Mouse (Mus musculus): ENCODE data around the gene Mrpl38. TPM values are rescaled to one million over a fixed set of nuclear protein-coding genes. Genes with fewer than 3 reads are reported as not detected.
"Not testable (repeated sequence)": the region's sequence is repeated elsewhere in the genome, so short reads cannot be mapped to it uniquely, and the experiment has no call there.

Gene Mrpl38
- polyA plus RNA-seq, 1 experiment = 61.9 TPM

DNA sequence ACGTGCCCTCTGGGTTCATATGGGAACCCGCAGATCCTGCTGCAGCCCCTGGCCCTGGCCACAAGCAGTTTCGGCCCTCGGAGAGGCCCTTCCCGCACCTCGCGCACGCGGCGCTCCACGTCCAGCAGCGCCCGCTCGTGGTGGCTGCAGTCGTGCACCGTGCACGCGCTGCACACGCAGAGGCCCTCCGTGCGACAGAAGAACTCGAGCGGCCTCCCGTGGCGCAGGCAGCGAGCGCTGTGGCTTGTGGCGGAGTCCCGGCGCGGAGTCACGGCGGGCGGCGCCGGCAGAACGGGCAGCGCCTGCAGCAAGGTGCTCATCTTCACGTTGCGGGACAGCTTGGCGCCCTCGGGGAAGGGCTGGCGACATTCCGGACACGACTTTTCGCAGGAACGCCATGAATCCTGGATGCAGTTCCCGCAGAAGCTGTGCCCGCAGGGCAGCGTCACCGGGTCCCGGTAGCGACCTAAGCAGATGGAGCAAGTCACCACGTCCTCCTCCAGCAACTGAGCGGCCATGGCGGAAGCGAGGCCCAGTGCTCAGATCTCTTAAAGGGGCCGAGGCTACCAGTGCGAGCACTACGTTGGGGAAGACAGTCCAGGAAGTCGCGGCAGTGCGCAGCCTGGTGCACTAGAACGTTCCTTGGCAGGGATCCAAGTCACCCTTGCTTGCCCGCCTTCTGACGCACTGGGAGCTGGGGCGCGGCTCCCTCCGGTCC lies 8.0 kb downstream of the Mrpl38 start, which contains the start of gene Trim65:
Gene Trim65, minus strand, starts transcription at position 641 of the 718 bp plus-strand sequence.
- peak within 1 kb of the TSS; percentile 72 for H3K27ac ChIP-seq (ENCODE audit: insufficient read depth, low read length)
- H3K27me3 ChIP-seq (ENCODE audit: control insufficient read depth, insufficient read depth, low read length) = no peaks in the 10 kb centered on the region
- peak within 1 kb of the TSS; percentile 61 for H3K4me3 ChIP-seq (replicated peaks; ENCODE audit: insufficient read depth, low read depth, low read length)
- WGBS = under 1% methylated on average over 69 of the region's 69 CpGs
- peak; percentile 87 for DNase-seq
- peaks cover 21% of the 10 kb centered on the region for H3K4me1 ChIP-seq (ENCODE audit: control insufficient read depth, insufficient read depth, low read length)
- TF ChIP-seq CTCF (IDR thresholded peaks at IDR 0.05; ENCODE audit: borderline replicate concordance, insufficient read depth, low read depth, low read length) (peak; percentile 69), POLR2A (IDR thresholded peaks at IDR 0.05; ENCODE audit: borderline replicate concordance, insufficient read depth, low read length) (peak; percentile 32; the same call in 1 of the 2 replicates)

GRCm38 (mm10) chr11:116129993-116130487 lies 8.6 kb downstream of the Mrpl38 start:
- Histone ChIP-seq H3K27ac (ENCODE audit: insufficient read depth, low read length) (peak overlapping the region; percentile 72), H3K4me1 (ENCODE audit: control insufficient read depth, insufficient read depth, low read length) (peaks cover 21% of the 10 kb centered on the region), H3K27me3 (ENCODE audit: control insufficient read depth, insufficient read depth, low read length) (no peaks in the 10 kb centered on the region), H3K4me3 (replicated peaks; ENCODE audit: insufficient read depth, low read depth, low read length) (peak overlapping the region; percentile 61)
- WGBS = 29% methylated on average over 8 of the region's 8 CpGs
- DNase-seq = no peak
- TF ChIP-seq POLR2A (IDR thresholded peaks at IDR 0.05; ENCODE audit: borderline replicate concordance, insufficient read depth, low read length) (no peak), CTCF (IDR thresholded peaks at IDR 0.05; ENCODE audit: borderline replicate concordance, insufficient read depth, low read depth, low read length) (no peak)

GRCm38 (mm10) chr11:116129091-116129790 lies 9.4 kb downstream of the Mrpl38 start:
- 73% methylated on average over 9 of the region's 9 CpGs for WGBS
- Histone ChIP-seq H3K27me3 (ENCODE audit: control insufficient read depth, insufficient read depth, low read length) (no peaks in the 10 kb centered on the region), H3K27ac (ENCODE audit: insufficient read depth, low read length) (no peak overlapping the region), H3K4me3 (replicated peaks; ENCODE audit: insufficient read depth, low read depth, low read length) (no peak overlapping the region), H3K4me1 (ENCODE audit: control insufficient read depth, insufficient read depth, low read length) (peaks cover 21% of the 10 kb centered on the region)
- TF ChIP-seq CTCF (IDR thresholded peaks at IDR 0.05; ENCODE audit: borderline replicate concordance, insufficient read depth, low read depth, low read length) (no peak), POLR2A (IDR thresholded peaks at IDR 0.05; ENCODE audit: borderline replicate concordance, insufficient read depth, low read length) (no peak)
- DNase-seq = peak; percentile 9 to 26

DNA sequence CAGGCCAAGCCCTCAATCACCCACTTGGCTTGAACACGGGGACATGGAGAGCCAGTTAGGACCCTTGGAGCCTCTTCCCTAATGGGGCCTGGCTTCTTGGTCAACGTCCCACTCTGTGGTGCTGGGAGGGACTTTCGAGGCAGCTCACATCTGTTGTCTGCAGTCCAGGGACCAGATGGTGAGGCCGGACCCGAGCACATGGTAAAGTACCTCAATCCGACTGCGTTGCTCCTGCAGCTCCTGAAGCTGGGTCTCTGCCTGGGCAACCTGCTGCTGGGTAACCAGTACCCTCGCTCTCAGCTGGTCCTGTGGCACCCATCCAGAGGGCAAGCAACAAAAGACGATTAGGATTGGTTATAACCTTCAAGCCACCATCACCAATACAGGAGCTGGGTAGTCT lies 10.7 kb downstream of the Mrpl38 start:
- 19% methylated on average over 9 of the region's 9 CpGs for WGBS
- TF ChIP-seq POLR2A (IDR thresholded peaks at IDR 0.05; ENCODE audit: borderline replicate concordance, insufficient read depth, low read length) (no peak), CTCF (IDR thresholded peaks at IDR 0.05; ENCODE audit: borderline replicate concordance, insufficient read depth, low read depth, low read length) (no peak)
- H3K27ac ChIP-seq (ENCODE audit: insufficient read depth, low read length) = no peak overlapping the region
- H3K4me3 ChIP-seq (replicated peaks; ENCODE audit: insufficient read depth, low read depth, low read length) = no peak overlapping the region
- DNase-seq = peak; percentile 18 to 28
- no peaks in the 10 kb centered on the region for H3K27me3 ChIP-seq (ENCODE audit: control insufficient read depth, insufficient read depth, low read length)
- H3K4me1 ChIP-seq (ENCODE audit: control insufficient read depth, insufficient read depth, low read length) = peaks cover 18% of the 10 kb centered on the region

DNA sequence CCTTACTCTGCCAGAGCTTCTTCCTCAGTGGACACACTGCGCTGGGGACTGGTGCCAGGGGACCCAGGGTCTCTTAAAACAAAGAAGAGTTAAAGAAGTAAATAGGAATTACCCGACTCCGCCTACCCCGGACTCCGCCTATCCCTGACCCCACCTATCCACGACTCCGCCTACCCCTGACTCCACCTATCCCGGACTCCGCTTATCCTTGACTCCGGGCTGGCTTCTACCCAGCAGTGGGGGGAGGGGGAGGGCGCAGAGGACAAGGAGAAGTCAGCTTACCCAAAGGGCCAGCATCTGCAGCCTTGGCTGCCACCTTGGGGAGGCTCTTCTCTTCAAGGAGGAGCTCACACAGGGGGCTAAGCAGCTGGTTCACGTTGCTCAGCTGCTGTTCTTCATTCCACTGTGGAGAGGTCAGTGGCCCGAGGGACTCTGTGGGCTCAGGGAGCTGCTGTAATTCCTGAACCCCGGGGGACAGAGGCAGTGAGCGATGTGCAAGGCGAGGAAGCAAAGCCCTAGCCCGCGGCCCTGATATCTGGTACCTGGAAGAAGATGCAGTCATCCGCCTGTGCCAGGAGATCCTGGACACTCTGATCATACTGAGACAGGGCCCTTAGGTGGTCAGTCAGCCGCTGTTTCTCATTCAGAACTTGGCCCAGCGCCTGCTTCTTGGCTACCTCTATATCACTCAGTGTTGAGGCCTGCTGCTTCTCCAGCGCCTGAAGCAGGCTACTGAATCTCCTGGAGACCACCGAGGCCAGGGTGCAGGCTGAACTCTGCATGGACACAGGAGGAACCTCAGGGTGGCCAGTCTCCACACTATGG lies 11.3 kb downstream of the Mrpl38 start, which contains the start of gene Trim47:
Gene Trim47, minus strand, starts transcription at position 55 of the 825 bp plus-strand sequence.
- H3K27me3 ChIP-seq (ENCODE audit: control insufficient read depth, insufficient read depth, low read length) = no peaks in the 10 kb centered on the region
- H3K4me3 ChIP-seq (replicated peaks; ENCODE audit: insufficient read depth, low read depth, low read length) = no peak within 1 kb of the TSS
- peak; percentile 31 to 36 for DNase-seq
- 36% methylated on average over 23 of the region's 23 CpGs for WGBS
- peaks cover 18% of the 10 kb centered on the region for H3K4me1 ChIP-seq (ENCODE audit: control insufficient read depth, insufficient read depth, low read length)
- TF ChIP-seq CTCF (IDR thresholded peaks at IDR 0.05; ENCODE audit: borderline replicate concordance, insufficient read depth, low read depth, low read length) (no peak), POLR2A (IDR thresholded peaks at IDR 0.05; ENCODE audit: borderline replicate concordance, insufficient read depth, low read length) (no peak)
- H3K27ac ChIP-seq (ENCODE audit: insufficient read depth, low read length) = no peak within 1 kb of the TSS

GRCm38 (mm10) chr11:116126261-116126660 lies 12.4 kb downstream of the Mrpl38 start:
- WGBS = 95% methylated on average over 15 of the region's 15 CpGs
- DNase-seq = peak in 1 of 2 experiments; percentile 5
- Histone ChIP-seq H3K4me1 (ENCODE audit: control insufficient read depth, insufficient read depth, low read length) (peaks cover 15% of the 10 kb centered on the region), H3K4me3 (replicated peaks; ENCODE audit: insufficient read depth, low read depth, low read length) (no peak overlapping the region), H3K27me3 (ENCODE audit: control insufficient read depth, insufficient read depth, low read length) (no peaks in the 10 kb centered on the region), H3K27ac (ENCODE audit: insufficient read depth, low read length) (no peak overlapping the region)
- TF ChIP-seq CTCF (IDR thresholded peaks at IDR 0.05; ENCODE audit: borderline replicate concordance, insufficient read depth, low read depth, low read length) (no peak), POLR2A (IDR thresholded peaks at IDR 0.05; ENCODE audit: borderline replicate concordance, insufficient read depth, low read length) (no peak)

- not testable (repeated sequence) for H3K4me3 ChIP-seq (replicated peaks; ENCODE audit: insufficient read depth, low read depth, low read length); H3K27me3 ChIP-seq (ENCODE audit: control insufficient read depth, insufficient read depth, low read length); DNase-seq; H3K27ac ChIP-seq (ENCODE audit: insufficient read depth, low read length); H3K4me1 ChIP-seq (ENCODE audit: control insufficient read depth, insufficient read depth, low read length)
- WGBS = 93% methylated on average over 8 of the region's 8 CpGs
Measured at GRCm38 (mm10) chr11:116121731-116122245, 16.9 kb downstream of the Mrpl38 start.
